Mouse (Mus musculus): ENCODE measurements around the gene Rfx2. TPM values are rescaled to one million over a fixed set of nuclear protein-coding genes. Genes with fewer than 3 reads are reported as not detected.

The Rfx2 gene
- polyA plus RNA-seq, 1 experiment from 2014 or later = 9.8 TPM

DNA sequence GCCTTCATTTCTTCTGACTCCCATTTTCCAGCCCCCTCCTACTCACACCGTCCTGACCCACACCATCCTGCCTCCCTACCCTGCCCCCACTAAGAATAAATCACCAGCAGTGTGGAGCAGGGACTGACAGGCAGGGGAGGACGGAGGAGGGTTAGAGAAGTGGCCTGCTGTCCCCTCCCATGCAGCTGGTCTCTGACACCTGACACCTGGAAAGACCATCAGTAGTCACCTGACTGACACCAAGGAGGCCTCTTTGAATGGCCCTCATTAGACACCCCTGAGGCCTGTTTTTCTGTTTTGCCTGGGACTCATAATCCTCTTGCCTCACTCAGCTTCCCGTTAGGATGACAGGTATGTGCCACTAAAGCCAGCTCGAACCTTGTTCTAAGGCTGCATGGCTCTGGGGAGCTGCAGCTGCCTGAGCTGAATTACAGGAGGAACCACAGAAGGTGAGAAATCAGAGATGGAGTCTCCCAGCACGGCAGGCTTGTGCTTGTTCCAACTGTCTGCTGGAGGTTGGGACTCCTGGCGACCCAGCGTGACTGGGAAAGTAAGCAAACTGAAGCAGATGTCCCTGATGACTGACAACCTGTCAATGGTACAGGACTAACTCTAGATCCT, 103.7 kb downstream of the Rfx2 start:
- 17% methylated on average over 7 of the region's 7 CpGs for WGBS
- Histone ChIP-seq H3K36me3 (peaks cover 29% of the 10 kb centered on the region), H3K9me3 (replicated peaks) (no peaks in the 10 kb centered on the region), H3K4me1 (peaks cover 26% of the 10 kb centered on the region), H3K4me3 (no peak overlapping the region), H3K27me3 (ENCODE audit: low read depth, poor library complexity, severe bottlenecking) (no peaks in the 10 kb centered on the region), H3K27ac (replicated peaks) (peak overlapping the region; percentile 23; the same call in 1 of the 2 replicates)
- no peak for DNase-seq (ENCODE audit: low spot score)

Other genes with a start within 250 kb of the Rfx2 start
- gene Safb2, start 246.4 kb downstream of the Rfx2 start, polyA plus RNA-seq (2016; fragmentation: Nextera tagmentation; extraction: Ambion mirVana) = 80.9 and 85.6 TPM in 2 replicates
- gene Safb, start 246.2 kb downstream of the Rfx2 start, polyA plus RNA-seq (2016; fragmentation: Nextera tagmentation; extraction: Ambion mirVana) = 148 and 157 TPM in 2 replicates
- gene 2410015M20Rik, start 221.2 kb downstream of the Rfx2 start, polyA plus RNA-seq (2016; fragmentation: Nextera tagmentation; extraction: Ambion mirVana) = 197 and 202 TPM in 2 replicates
- gene Rpl36, start 217.6 kb downstream of the Rfx2 start, polyA plus RNA-seq (2016; fragmentation: Nextera tagmentation; extraction: Ambion mirVana) = 1,286 and 1,494 TPM in 2 replicates
- gene Lonp1, start 204.1 kb downstream of the Rfx2 start, polyA plus RNA-seq (2016; fragmentation: Nextera tagmentation; extraction: Ambion mirVana) = 52.4 and 54.4 TPM in 2 replicates
- gene Catsperd, start 202.9 kb downstream of the Rfx2 start, polyA plus RNA-seq (2016; fragmentation: Nextera tagmentation; extraction: Ambion mirVana) = 0.61 and 0.79 TPM in 2 replicates
- gene Ranbp3, start 157.7 kb downstream of the Rfx2 start, polyA plus RNA-seq (2016; fragmentation: Nextera tagmentation; extraction: Ambion mirVana) = 140 and 145 TPM in 2 replicates
- gene Ndufa11, start 113.2 kb downstream of the Rfx2 start, polyA plus RNA-seq (2016; fragmentation: Nextera tagmentation; extraction: Ambion mirVana) = 385 and 393 TPM in 2 replicates
- 12.0 and 16.5 TPM in 2 replicates for gene Vmac, start 113.0 kb downstream of the Rfx2 start, polyA plus RNA-seq (2016; fragmentation: Nextera tagmentation; extraction: Ambion mirVana)
- gene Nrtn, start 73.5 kb downstream of the Rfx2 start, polyA plus RNA-seq (2016; fragmentation: Nextera tagmentation; extraction: Ambion mirVana) = 4.1 and 5.6 TPM in 2 replicates
- 44.7 and 45.6 TPM in 2 replicates for gene Dus3l, start 66.3 kb downstream of the Rfx2 start, polyA plus RNA-seq (2016; fragmentation: Nextera tagmentation; extraction: Ambion mirVana)
- 1.5 and 2.2 TPM in 2 replicates for gene Prr22, start 60.8 kb downstream of the Rfx2 start, polyA plus RNA-seq (2016; fragmentation: Nextera tagmentation; extraction: Ambion mirVana)
- not detected in 2 replicates for gene Acsbg2, start 43.4 kb upstream of the Rfx2 start, polyA plus RNA-seq (2016; fragmentation: Nextera tagmentation; extraction: Ambion mirVana)
- 0.48 and 0.66 TPM in 2 replicates for gene 1700061G19Rik, start 44.5 kb upstream of the Rfx2 start, polyA plus RNA-seq (2016; fragmentation: Nextera tagmentation; extraction: Ambion mirVana)
- gene Mllt1, start 104.4 kb upstream of the Rfx2 start, polyA plus RNA-seq (2016; fragmentation: Nextera tagmentation; extraction: Ambion mirVana) = 67.7 and 77.8 TPM in 2 replicates
- gene Acer1, start 151.1 kb upstream of the Rfx2 start, polyA plus RNA-seq (2016; fragmentation: Nextera tagmentation; extraction: Ambion mirVana) = not detected in 2 replicates
- gene Clpp, start 159.3 kb upstream of the Rfx2 start, polyA plus RNA-seq (2016; fragmentation: Nextera tagmentation; extraction: Ambion mirVana) = 173 and 174 TPM in 2 replicates
- gene Alkbh7, start 166.3 kb upstream of the Rfx2 start, polyA plus RNA-seq (2016; fragmentation: Nextera tagmentation; extraction: Ambion mirVana) = 40.2 and 41.3 TPM in 2 replicates
- 0.76 and 0.94 TPM in 2 replicates for gene Pspn, start 169.0 kb upstream of the Rfx2 start, polyA plus RNA-seq (2016; fragmentation: Nextera tagmentation; extraction: Ambion mirVana)
- gene Gtf2f1, start 180.3 kb upstream of the Rfx2 start, polyA plus RNA-seq (2016; fragmentation: Nextera tagmentation; extraction: Ambion mirVana) = 81.2 and 83.3 TPM in 2 replicates
- gene Gm17949, start 180.5 kb upstream of the Rfx2 start, polyA plus RNA-seq (2016; fragmentation: Nextera tagmentation; extraction: Ambion mirVana) = 0.39 and 0.52 TPM in 2 replicates
- gene Khsrp, start 200.5 kb upstream of the Rfx2 start, polyA plus RNA-seq (2016; fragmentation: Nextera tagmentation; extraction: Ambion mirVana) = 45.4 and 53.7 TPM in 2 replicates
- 0.10 TPM in 1 of 2 replicates, not detected in the other for gene Slc25a41, start 210.6 kb upstream of the Rfx2 start, polyA plus RNA-seq (2016; fragmentation: Nextera tagmentation; extraction: Ambion mirVana)
- 1.2 and 1.5 TPM in 2 replicates for gene Crb3, start 228.1 kb upstream of the Rfx2 start, polyA plus RNA-seq (2016; fragmentation: Nextera tagmentation; extraction: Ambion mirVana)
- gene Slc25a23, start 228.8 kb upstream of the Rfx2 start, polyA plus RNA-seq (2016; fragmentation: Nextera tagmentation; extraction: Ambion mirVana) = 10.4 and 12.6 TPM in 2 replicates
- gene Dennd1c, start 247.5 kb upstream of the Rfx2 start, polyA plus RNA-seq (2016; fragmentation: Nextera tagmentation; extraction: Ambion mirVana) = 1.5 and 2.3 TPM in 2 replicates

All from midbrain, embryonic 10.5 days (tissue).